Mouse (Mus musculus): ENCODE data around the gene Hdac9.
A peak's percentile ranks its signal among the peaks of the same experiment; 100 is the strongest.

Hdac9 gene

DNA sequence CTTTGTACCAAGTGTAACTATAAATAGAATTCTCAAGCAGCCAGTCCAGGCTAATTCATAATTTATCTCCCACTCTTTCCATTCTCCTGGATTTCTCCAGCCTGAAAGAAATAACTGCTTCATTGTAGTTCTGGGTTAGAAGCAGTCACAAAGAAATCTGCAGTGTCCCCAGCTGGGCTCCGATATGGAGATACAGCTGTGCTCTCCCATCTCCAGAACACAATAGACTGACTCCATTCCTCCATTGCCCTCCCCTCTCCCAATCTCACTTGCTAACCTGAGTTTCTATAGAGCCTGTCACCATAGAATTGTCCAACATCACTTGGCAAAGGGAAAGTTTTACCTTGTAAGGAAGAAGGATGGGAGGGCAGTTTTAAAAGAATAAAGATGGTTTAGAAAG lies 218.9 kb downstream of the Hdac9 start:
- DNase-seq (ENCODE audit: low spot score) = no peak

DNA sequence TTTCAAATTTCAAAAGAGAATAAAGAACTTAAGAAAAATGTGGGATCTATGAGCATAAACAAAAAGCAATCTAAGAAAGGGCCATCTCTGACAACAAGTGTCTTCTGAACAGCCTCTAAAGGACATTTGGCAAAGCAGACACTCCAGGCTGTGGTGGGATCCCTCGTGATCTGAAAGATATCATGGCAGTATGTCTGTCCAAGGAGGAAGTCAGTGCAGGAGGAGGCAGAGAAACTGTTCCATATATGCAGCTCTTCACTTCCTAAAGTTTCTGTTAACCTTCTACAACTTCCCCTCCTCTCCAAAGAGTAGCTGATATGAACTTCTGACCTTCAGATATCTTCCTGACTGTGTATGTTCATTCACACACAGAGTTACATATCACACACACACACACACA lies 220.2 kb downstream of the Hdac9 start:
- no peak for DNase-seq (ENCODE audit: low spot score)

DNA sequence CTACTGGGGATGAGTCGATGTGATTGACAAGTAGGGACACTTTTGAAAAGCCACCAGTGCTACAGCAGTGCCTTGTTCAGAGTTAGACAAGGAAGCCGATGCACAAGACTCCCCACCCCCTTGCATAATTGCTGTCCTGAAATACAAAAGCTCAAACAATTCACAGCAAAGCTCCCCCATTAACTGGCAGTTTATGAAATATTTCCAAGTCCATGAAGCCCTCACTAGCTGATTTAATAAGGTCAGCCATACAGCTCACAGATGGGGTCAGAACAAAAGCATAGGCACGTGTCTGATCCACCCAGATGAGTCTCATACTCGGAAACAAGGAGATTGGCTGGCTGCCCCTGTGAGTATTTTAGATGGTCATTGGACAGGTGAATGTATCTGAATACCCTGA lies 228.0 kb downstream of the Hdac9 start:
- no peak for DNase-seq (ENCODE audit: low spot score)

DNA sequence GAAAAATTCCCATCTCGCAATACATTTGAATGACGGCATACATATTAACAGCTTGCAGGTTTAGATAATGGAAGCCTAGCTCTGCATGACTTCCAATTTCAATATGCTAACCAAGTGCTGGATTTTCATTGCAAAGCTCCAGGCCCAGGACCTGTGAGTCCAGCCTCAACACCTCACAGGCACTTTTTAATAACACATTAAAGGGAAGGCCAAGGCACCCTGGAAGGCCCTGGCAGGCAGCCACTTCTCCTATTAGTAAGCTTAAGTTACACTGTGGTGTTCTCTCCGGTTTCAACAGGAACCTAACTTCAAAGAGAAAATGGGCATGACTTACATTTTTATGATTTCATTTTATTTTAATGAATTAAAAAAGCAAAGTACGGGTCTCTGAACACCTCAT lies 233.5 kb downstream of the Hdac9 start:
- DNase-seq (ENCODE audit: low spot score) = no peak

GRCm38 (mm10) chr12:34682657-34683056 lies 234.2 kb downstream of the Hdac9 start:
- no peak for DNase-seq (ENCODE audit: low spot score)

DNA sequence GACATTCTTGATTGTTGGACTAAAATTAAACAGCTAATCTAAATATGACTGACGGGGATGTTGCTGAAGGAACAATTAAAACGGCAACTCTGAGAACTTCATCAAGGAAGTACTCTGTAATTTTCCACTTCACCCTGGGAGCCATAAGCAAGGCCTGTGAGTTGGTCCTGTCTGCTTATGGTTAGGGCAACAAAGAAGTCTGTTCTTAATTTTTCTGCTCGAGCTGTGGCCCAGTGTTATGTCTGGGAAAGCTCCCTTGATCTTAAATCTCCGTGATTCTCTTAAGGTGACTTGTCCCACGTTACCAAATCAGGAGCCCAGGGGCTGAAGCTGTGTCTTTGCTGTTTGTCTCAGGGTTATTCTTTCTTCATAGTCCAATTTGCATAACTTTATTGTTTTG lies 236.3 kb downstream of the Hdac9 start:
- no peak for DNase-seq (ENCODE audit: low spot score)

DNA sequence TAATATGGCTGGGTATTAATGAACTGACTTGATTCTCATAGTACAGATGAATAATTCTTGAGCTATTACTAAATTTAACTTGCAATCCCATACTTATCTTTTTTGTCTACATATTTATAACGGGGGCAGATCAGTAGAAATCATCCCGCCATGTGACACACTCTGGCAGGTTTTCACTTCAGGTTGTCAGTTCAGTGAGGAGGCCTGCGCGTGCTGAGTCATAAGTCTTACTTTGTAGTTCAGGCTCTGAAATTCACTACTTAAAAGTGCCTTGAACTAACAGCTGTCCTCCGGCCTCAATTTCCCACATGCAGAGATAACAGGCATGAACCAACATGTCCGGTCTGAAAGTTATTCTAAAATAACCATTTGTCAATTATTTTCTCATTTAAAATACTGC lies 239.8 kb downstream of the Hdac9 start:
- no peak for DNase-seq (ENCODE audit: low spot score)

- no peak for DNase-seq (ENCODE audit: low spot score)
Measured at GRCm38 (mm10) chr12:34674235-34674634, 242.7 kb downstream of the Hdac9 start.

DNA sequence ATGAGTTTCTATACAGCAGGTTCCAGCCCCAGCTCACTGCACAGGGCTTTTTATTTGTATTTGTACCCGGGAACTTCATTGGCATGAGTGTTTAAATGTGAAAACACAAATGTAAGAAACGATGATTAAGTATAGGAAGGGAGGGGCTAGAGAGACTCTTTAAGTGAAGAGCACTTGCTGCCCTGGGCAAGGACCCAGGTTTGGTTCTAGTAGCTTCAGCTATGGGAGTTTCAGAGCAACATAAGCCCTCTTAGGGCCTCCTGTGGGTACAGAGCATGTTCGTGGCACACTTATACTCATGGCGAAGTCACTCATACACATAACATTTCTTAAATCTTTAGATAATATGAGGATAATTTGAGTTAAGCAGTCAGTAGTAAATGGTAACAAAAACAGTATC lies 243.4 kb downstream of the Hdac9 start:
- DNase-seq (ENCODE audit: low spot score) = no peak

DNA sequence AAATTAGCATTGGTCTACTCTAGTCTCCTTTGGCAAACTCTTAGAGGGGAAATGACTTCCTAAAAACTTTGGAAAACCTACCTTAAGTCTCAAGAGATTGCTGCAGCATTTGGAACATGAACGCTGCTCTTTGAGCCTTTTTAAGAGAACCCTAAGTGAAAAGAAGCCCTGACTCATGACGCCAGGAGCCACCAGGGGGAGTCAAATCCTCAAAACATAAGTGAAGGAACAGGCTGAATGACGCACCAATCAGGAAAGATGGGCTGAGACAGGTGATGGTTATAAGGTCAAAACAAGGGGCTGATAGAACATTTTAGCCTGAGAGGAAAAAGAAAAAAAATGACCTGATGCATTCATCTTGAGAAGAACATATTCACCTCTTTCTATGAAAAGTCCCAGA lies 252.1 kb downstream of the Hdac9 start:
- peak; percentile 81 for DNase-seq (ENCODE audit: low spot score)

GRCm38 (mm10) chr12:34661378-34661777 lies 255.5 kb downstream of the Hdac9 start:
- DNase-seq (ENCODE audit: low spot score) = no peak

- no peak for DNase-seq (ENCODE audit: low spot score)
Measured at GRCm38 (mm10) chr12:34660027-34660426, 256.9 kb downstream of the Hdac9 start.

GRCm38 (mm10) chr12:34658568-34658967 lies 258.3 kb downstream of the Hdac9 start:
- no peak for DNase-seq (ENCODE audit: low spot score)

GRCm38 (mm10) chr12:34658119-34658518 lies 258.8 kb downstream of the Hdac9 start:
- peak; percentile 56 for DNase-seq (ENCODE audit: low spot score)

DNA sequence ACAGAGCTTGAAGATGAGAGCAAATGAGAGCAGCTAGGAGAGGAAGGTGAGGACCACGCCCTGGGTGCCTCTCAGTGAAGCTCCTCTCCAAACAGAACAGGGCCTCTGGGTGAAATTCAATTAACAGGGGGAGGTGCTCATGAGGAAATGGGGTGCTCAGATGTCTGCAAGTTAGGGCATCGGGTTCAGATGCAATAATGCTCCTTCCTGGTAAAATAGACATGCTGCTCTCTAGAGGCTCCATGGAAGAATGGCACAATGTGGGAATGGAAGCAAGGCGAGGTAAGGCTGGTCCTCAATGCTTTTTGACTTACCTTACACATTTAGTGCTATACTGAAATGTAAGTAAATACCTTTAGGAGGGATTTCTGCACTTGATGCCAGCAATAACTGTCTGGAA lies 263.3 kb downstream of the Hdac9 start:
- no peak for DNase-seq (ENCODE audit: low spot score)

DNA sequence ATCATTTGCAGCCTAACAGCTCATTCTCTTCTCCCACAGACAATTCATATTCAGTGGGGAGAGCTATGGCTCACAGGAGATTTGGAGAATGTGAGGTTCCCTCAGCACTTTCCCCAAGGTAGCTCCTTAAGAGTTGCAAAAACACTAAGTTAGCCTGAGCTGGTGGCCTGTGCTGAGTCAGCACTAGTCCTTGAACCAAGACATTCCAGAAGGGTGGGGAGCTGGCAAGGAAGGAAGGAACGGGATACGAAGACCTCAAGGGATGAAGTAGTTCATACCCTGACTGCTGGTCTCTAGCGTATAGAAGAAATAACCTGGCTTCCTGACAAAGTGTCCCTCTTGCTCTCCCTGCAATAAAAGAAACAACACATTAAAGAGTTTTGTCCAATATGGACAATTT lies 268.1 kb downstream of the Hdac9 start:
- DNase-seq (ENCODE audit: low spot score) = no peak

- DNase-seq (ENCODE audit: low spot score) = no peak
Measured at GRCm38 (mm10) chr12:34641705-34642259, 275.1 kb downstream of the Hdac9 start.

- DNase-seq (ENCODE audit: low spot score) = no peak
Measured at GRCm38 (mm10) chr12:34637238-34638124, 279.4 kb downstream of the Hdac9 start.

DNA sequence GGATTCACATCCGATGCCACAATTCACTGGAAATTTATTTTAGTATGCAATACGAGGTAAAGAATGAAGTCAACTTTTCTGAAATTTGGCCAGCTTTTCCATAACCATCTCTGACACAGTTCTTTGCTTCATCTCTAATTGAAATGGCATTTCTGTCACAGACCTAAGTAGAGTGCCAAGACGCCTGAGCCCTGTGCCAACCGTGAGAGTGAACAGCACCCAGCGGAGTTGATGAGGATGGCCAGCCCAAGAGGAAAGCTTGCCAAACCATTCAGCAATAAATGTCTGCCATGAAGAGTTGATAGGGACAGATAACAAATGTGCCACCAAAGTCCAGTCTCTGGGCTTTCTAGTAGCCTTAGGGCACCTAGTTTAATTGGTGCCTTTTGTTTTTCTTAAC lies 297.8 kb downstream of the Hdac9 start:
- no peak for DNase-seq (ENCODE audit: low spot score)

DNA sequence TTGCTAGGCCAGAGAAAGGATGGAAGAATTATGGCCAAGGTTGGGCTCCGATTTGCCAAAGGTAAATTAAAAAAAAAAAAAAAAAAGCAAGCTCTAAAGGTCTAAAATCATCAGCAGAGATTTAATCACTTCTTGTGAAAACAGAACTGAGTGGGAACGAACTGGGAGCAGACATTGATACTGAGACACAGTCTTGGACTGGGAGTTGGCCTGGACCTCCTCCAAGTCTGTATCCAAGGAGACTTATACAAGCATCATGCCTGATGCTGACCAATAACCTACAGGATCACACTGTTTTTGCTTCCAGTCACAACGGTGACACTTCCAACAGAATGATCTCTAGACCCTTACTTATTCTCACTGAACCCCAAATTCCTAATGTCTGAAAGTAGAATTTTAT lies 298.6 kb downstream of the Hdac9 start:
- no peak for DNase-seq (ENCODE audit: low spot score)

GRCm38 (mm10) chr12:34617836-34618235 lies 299.1 kb downstream of the Hdac9 start:
- DNase-seq (ENCODE audit: low spot score) = no peak

GRCm38 (mm10) chr12:34614796-34615195 lies 302.1 kb downstream of the Hdac9 start:
- DNase-seq (ENCODE audit: low spot score) = no peak

DNA sequence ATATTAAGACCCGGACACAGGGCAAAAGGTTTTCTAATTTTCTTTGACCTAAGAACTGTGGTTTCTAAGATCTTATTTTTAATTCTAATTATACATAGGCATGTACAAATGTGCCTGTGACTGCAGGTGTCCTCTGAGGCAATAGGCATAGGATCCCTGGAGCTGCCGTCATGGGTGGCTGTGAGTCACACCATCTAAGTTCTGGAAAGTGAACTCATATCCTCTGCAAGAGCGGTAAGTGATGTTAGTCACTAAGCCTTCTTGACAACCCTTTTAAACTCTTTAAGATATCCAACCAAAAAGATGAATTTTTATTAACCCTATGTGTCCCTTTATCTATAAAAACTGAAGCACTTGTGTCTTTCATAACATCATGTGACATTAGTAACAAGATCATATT lies 304.4 kb downstream of the Hdac9 start:
- DNase-seq (ENCODE audit: low spot score) = no peak

GRCm38 (mm10) chr12:34604521-34604920 lies 312.4 kb downstream of the Hdac9 start:
- no peak for DNase-seq (ENCODE audit: low spot score)

All from testis, postnatal 10 days (tissue).